Mouse (Mus musculus) heart, adult 18-20 months (tissue): ENCODE data around the gene Zbp1. TPM values are rescaled to one million over a fixed set of nuclear protein-coding genes. Genes with fewer than 3 reads are reported as not detected.

Source experiments
- DNase-seq, 2 experiments: peaks; one replicate each; pipeline ENCODE4 v3.0.0; 2021 to 2022; ENCODE audit warnings: mixed read lengths in 1 of 2
- total RNA-seq, 2 experiments: library from RNA; stranded (reverse); gene quantifications; 2 replicates each; pipeline ENCODE4 v1.2.3; 2021

Gene Zbp1
- total RNA-seq, 2 experiments from 2014 or later, result 0.90 to 1.3 TPM

DNA sequence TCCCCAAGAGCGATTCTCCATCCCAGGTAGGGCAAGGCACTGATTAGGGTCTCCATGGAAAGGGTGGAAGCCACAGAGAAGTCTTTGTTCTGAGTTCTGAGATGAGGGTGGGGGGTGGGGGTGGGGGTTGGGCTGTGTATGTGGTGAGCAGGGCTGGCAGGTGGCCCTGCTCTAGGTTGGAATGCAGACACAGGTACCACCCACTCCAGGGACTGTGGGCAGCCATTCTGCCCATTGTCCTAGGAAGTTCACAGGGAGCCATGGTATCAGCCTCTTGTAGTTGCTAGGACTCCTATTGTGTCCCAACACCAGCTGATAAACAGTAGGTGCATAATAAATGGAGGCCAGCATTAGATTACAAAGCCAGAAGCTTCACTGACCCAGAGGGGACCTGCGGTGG lies 28.5 kb upstream of the Zbp1 start:
- no peak for DNase-seq

GRCm38 (mm10) chr2:173246688-173247087 lies 28.0 kb upstream of the Zbp1 start:
- no peak for DNase-seq

DNA sequence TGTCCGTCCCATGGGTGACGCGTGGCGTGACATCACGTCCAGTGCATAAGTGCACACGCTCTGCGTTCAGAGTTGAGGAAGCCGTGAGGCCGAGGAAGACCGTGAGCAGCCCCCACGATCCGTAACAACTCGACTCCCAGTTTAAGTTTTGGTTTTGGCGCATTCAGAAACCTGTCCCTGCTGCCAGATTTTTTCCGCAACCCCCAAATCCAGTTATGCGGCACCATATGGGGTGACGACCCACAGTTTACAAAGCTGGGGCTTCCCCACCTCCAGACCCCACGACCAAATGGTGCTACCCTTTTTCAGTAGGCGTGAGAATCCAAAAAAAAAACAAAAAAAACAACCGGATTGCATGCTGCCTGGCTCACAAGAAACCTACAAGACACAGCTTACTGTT lies 26.5 kb upstream of the Zbp1 start:
- no peak for DNase-seq

DNA sequence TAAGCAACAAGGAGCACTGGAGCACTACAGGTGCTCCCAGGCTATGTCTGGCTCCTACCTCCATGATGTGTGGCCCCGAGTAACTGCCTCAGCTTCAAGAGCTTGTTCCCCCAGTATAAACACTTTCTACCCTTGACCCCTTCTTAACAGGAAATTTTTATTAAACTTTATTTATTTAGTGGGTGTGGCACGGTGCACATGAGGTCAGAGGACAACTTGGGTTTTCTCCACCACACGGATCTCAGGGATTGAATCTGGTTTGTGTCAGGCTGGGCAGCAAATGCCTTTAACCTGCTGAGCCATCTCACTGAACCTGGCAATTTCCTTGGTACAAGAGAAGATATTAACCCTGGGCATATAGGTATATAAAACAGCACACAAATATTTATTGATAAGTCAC lies 25.4 kb upstream of the Zbp1 start:
- DNase-seq, result no peak

DNA sequence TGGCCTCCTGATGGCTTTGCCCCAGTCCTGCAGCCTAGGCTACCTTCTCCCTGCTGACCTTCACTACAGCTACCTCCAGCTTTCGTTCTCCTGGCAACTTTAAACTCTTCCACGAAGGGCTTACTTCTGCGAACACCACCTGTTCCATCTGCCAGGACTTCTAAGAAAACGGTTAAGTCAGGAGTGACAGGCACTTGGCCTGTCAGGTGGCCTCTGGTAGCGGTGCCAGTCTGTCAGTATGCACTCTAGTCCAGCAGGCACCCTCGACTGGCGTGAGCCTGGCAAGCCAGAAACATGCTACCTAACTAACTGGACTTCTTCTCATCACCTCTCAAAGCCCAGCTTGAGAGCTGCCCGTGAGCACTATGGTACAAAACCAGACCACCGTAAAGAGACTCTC lies 24.9 kb upstream of the Zbp1 start:
- peak; percentile 38 to 48 for DNase-seq

DNA sequence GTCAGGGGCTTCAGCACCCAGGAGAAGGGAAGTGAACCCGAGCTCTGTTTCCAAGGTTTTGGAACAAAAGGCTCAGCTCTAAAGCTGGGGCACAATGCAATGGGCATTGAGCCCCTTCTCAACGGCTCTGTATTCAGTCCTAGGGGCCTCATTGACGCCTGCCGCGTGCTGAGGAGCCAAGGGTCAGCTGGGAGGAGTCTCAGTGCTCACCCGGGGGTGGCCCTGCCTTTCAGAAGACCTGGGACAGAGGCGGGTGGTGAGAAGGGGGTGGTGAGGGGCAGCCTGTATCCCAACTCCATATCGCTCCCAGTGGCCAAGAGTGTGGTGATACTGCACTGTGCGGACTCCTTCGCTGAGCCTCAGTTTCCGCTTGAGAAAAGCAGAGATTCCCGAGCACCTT lies 24.2 kb upstream of the Zbp1 start:
- no peak for DNase-seq

DNA sequence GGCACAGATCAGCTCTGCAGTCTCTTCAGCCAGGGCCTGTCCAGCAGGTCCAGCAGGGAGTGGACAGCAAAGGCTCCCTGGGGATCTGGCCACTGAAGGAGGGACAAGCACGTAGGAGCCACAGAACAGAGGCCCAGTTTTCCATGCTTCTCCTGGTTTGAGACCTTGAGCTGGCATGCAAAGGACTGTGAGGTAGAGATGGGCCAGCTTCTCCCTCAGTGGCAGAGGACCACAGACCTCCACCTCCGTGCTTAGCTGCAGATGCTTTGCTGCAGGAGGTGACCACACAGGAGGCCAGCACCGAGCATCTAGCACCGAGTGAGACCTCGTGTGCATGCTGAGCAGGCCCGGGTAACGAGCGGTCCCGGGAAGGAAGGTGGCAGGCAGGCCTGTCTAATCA lies 22.0 kb upstream of the Zbp1 start:
- DNase-seq, result no peak

DNA sequence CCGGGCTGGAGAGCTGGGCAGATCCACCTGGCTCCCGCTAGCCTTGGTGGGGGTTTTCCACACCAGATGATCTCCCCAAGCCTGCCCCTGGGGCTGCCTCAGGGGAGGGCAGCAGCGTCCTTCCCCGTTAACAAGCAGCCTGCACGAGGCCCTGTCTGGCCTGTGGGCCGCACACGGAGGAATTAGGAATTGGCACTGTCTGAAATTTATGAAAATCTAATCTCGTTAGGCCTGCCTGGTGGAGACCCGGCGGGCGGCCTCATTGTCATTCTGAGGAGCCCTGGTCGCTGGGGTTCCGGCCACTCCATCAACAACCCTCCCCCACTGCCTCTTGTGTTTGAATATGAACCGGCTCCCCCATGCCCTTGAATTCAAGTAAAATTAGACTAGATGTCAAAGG lies 19.8 kb upstream of the Zbp1 start:
- no peak for DNase-seq

DNA sequence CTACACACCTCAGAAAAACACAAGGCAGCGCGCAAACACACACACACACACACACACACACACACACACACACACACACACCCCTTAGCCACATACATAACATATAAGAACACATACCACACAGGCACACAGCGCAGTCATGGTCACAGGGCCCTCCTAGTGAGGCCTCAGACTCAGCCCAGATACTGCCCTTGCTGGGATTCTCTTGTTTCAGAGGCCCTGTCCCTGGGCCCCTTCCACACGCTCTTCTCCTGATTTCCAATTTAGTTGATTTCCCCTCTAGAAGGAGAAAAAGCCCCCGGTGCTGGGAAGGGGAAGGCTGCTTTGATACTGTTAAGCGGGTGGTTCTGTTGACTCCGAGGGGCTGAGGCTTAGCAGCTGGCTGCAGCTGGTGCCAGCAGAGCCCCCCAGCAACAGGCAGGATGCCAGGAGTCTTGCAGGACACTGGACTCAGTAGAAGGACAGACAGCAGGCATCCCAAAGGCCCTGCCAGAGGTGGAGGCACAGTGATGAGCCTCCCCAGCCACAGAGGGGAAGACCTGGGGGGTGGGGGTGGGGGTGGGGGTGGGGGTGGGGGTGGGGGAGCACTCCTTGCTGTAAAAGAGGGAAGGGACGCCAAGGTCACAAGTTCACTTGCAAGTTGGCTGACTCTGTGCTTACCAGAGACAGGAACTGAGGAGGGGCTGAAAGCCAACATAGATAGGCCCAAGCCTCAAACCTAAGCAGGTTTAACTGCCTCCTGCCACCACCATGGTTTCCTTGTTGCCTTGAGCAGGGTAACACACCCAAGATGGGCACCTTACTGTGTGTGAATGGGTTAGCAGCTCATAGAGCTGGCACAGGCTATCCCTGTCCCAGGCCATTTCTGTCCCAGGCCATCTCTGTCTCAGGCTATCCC lies 17.0 kb upstream of the Zbp1 start:
- DNase-seq, result no peak

GRCm38 (mm10) chr2:173232766-173233099 lies 14.0 kb upstream of the Zbp1 start:
- no peak for DNase-seq

DNA sequence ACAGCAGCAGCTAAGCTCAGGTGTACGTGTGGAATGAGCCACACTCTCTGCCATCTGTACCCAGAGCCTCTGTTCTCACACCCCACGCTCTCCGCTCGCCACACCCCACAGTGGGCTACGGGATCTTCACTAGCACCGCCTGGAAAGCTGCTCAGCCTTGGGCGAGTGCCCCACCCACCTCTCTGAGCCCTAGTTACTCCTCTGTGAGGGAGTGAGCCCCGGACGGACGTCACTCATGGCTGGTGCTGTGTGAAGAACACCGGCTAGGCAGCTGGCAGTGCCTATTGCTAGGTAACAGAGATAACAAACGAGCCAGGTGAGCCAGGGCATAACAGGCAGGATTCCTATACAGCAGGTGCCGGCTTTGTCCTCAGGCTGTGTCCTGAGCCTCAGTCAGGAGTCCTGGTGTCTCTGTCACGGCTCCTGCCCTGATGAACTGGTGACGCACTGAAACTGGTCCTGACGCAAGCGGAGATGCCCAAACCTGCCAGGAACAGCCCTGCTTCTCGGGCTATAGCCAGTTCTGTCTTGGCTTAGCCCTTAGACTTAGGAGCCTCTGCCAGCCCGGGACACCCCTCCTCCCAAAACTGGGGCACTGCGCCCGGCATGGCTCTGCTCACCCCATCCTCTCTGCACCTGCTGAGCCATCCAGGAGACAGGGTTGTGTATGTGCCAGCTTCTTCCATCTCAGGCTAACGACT lies 13.5 kb upstream of the Zbp1 start:
- no peak for DNase-seq

- DNase-seq, result peak; percentile 84 to 94
Observed at GRCm38 (mm10) chr2:173229578-173230224, 11.0 kb upstream of the Zbp1 start.

DNA sequence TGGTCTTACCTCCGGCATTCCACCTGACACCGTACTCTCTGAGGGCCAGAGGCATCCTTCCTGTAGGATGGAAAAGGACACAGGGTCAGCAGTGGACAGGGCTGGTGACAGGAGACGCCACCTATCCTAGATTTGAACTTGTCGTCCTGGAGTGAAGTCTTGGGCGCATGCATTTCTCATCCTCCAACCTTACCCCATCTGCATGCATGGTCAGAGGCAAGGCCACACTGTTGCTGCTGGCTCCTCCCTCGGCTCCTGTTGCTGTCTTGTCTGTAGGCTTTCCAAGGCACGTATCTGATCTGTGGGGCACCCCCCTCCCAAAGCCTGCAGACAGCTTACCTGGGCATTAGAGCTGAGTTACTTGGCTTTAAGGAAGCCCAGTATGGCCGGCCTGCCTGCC lies 9.8 kb upstream of the Zbp1 start:
- DNase-seq, result no peak

GRCm38 (mm10) chr2:173226792-173227191 lies 8.1 kb upstream of the Zbp1 start:
- no peak for DNase-seq

- no peak for DNase-seq
Observed at GRCm38 (mm10) chr2:173225906-173226305, 7.2 kb upstream of the Zbp1 start.

DNA sequence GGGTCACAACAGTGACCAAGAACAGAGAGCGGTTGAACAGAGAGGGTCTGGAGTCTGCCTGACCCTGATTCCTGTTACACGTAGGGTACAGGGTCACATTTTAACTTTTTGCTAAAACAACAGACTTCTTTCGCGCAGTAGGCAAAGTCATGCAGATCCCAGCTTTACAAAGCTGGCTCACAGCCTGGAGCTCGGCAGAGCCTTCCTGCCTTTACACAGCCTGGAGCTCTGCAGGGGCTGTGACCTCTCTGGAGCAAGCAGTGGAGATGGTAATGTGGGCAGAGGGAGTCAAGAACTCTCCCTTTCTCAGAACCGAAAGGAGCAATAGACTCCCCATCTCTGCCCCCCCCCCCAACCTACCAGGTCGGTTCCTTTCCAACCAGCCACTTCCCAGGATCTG lies 6.1 kb upstream of the Zbp1 start:
- DNase-seq, result no peak

DNA sequence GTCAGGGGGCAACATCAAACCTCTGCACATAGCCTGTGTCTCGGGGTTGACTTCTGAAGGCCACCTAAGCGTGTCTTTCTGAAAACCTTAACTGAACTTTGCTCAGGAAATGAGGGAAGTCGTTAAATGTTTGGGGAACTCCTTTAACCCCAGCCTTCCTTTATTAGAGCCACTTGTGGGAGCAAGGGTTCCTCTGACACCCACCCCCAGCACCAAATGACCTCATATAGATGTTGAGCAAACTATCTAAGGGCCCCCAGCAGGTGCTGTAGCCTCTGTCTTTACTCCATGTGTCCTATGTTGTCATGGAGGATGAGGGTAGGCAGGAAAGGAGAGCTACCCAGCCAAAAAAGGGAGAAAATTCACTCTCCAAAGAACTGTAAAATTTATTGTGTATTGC lies 5.4 kb upstream of the Zbp1 start:
- DNase-seq, result no peak

GRCm38 (mm10) chr2:173223496-173223895 lies 4.8 kb upstream of the Zbp1 start:
- DNase-seq, result no peak

GRCm38 (mm10) chr2:173220754-173221153 lies 2.0 kb upstream of the Zbp1 start:
- no peak for DNase-seq

GRCm38 (mm10) chr2:173219256-173219954 lies 682 bp upstream of the Zbp1 start:
- peak; percentile 72 to 76 for DNase-seq

DNA sequence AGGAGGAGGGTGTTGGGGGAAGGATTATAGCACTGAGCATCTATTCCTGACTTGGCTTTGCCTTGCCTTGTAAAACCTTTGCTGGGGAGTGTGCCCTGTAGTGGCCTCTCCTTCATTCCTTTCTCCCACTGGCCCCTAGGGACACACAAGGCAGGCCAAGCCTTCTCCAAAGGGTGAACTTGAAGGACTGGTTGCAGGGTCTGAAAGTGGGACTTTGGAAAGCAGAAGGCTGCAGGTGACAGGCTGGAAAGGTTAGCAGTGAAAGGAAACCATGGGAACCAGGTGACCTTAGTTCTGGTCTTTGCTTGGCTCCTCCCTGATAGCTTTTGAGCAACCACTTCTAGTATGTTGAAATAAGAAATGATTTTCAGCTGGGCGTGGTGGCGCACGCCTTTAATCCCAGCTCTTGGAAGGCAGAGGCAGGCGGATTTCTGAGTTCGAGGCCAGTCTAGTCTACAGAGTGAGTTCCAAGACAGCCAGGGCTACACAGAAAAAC lies 912 bp downstream of the Zbp1 start:
- no peak for DNase-seq

- DNase-seq, result no peak
Observed at GRCm38 (mm10) chr2:173217246-173217645, 1.5 kb downstream of the Zbp1 start.

DNA sequence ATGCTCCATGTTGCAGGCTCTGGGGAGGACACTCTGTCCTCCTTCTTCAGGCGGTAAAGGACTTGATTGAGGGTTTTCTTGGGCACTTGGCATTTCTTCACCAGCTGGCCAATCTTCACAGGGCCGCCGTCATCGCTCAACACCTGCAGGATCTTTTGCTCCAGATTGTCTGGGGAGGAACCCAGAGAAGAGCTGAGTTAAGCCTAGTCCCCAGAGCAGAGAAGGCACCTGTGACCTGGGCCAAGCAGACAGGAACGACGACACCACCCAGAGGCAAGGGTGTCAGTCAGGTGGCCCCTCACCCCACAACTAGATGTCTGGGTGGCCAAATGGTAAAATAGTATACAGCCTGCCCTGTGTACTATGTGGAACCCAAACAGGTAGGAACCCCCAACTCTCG lies 1.9 kb downstream of the Zbp1 start:
- no peak for DNase-seq
